Mouse (Mus musculus): ENCODE data around the gene Stambpl1. TPM values are rescaled to one million over a fixed set of nuclear protein-coding genes. Genes with fewer than 3 reads are reported as not detected.
A peak's percentile ranks its signal among the peaks of the same experiment; 100 is the strongest.

Gene Stambpl1
- polyA plus RNA-seq, 1 experiment from 2014 or later: 30.0 TPM

DNA sequence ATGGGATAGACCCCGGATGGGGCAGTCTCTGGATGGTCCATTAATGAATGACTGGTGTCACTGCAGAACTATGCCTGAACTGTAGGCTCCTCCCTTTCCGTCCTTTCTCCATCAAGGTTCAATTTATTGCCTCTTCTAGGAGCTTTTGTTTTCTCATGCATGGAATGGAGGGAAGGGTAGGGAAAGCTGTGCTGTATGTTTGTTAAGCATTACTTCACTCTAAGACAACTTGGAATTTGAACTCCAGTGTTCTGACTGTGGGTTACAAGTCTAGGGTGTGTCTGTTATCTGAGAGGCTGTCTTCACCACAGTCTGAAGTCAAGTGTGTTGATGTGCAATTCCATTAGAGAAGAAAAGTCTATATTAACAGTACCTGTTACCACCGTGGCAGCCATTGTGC lies 17.0 kb downstream of the Stambpl1 start:
- H3K4me3 ChIP-seq (ENCODE audit: low read length): no peak overlapping the region
- H3K9ac ChIP-seq (ENCODE audit: low read depth, low read length): no peak overlapping the region
- ATAC-seq: no peak
- no peaks in the 10 kb centered on the region for H3K4me1 ChIP-seq (ENCODE audit: control insufficient read depth, insufficient read depth, low read depth, low read length)
- no peak overlapping the region for H3K4me2 ChIP-seq (ENCODE audit: low read length)
- no peak overlapping the region for H3K27ac ChIP-seq (ENCODE audit: low read depth, low read length)
- H3K9me3 ChIP-seq (ENCODE audit: control insufficient read depth, low read length): no peaks in the 10 kb centered on the region
- no peaks in the 10 kb centered on the region for H3K27me3 ChIP-seq (replicated peaks; ENCODE audit: control insufficient read depth, insufficient read depth, low read length)
- 84% methylated on average over 3 of the region's 3 CpGs for WGBS
- no peaks in the 10 kb centered on the region for H3K36me3 ChIP-seq (ENCODE audit: control insufficient read depth, insufficient read depth, low read length)

DNA sequence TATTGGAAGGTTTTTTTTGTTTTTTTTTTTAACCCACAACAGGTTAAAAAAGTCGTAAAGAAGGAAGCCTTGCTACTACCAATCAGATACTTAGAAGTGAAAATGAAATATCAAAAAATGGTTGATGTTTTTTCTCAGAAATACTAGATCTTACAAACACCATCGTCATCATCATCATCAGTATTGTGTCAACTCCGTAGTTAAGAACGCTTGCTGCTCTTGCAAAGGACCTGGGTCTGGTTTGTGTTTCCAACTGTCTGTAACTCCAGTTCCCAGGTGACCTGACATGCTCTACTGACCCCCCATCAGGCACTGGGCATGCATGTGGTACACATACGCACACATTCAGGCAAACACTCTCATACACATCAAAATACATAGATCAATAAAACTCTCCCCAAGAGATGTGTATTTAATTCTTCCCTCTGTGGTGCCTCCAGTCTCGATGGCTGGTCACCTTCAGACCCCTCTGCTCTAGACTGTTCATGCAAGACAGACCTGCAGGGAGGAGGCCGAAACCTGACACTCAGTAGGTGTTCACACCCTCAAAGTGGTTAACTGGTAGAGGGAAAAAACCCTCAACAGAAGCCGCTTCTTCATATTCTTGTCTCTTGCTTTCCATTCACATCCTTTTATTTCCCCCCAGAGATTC lies 18.0 kb downstream of the Stambpl1 start:
- Histone ChIP-seq H3K27me3 (replicated peaks; ENCODE audit: control insufficient read depth, insufficient read depth, low read length) (no peaks in the 10 kb centered on the region), H3K4me2 (ENCODE audit: low read length) (no peak overlapping the region), H3K36me3 (ENCODE audit: control insufficient read depth, insufficient read depth, low read length) (no peaks in the 10 kb centered on the region), H3K4me3 (ENCODE audit: low read length) (no peak overlapping the region), H3K9ac (ENCODE audit: low read depth, low read length) (no peak overlapping the region), H3K27ac (ENCODE audit: low read depth, low read length) (no peak overlapping the region), H3K9me3 (ENCODE audit: control insufficient read depth, low read length) (no peaks in the 10 kb centered on the region), H3K4me1 (ENCODE audit: control insufficient read depth, insufficient read depth, low read depth, low read length) (no peaks in the 10 kb centered on the region)
- WGBS: 83% methylated on average over 8 of the region's 8 CpGs
- ATAC-seq: no peak

DNA sequence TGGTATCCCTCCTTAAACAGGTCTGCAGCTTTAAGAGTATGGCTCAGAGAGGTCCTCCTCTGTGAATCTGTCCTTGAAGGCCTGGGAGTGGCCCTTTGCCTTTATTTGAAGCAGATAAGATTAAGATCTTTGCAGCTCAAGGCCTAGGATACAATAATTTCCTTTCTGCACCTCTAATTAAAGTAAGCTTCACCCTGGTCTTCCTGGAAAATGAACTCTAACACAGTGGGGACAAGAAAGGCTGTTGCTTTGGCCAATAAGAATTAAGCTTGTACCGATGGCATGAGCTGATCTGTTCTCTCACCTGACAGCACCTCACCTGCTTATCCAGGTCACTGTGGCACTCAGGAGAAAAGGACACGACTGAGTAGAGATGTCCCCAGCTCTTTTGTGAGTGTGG lies 18.8 kb downstream of the Stambpl1 start:
- Histone ChIP-seq H3K27ac (ENCODE audit: low read depth, low read length) (no peak overlapping the region), H3K4me3 (ENCODE audit: low read length) (no peak overlapping the region), H3K4me2 (ENCODE audit: low read length) (no peak overlapping the region), H3K9ac (ENCODE audit: low read depth, low read length) (no peak overlapping the region), H3K36me3 (ENCODE audit: control insufficient read depth, insufficient read depth, low read length) (no peaks in the 10 kb centered on the region), H3K27me3 (replicated peaks; ENCODE audit: control insufficient read depth, insufficient read depth, low read length) (no peaks in the 10 kb centered on the region), H3K4me1 (ENCODE audit: control insufficient read depth, insufficient read depth, low read depth, low read length) (no peaks in the 10 kb centered on the region), H3K9me3 (ENCODE audit: control insufficient read depth, low read length) (no peaks in the 10 kb centered on the region)
- ATAC-seq: no peak
- WGBS: 65% methylated on average over 2 of the region's 2 CpGs

DNA sequence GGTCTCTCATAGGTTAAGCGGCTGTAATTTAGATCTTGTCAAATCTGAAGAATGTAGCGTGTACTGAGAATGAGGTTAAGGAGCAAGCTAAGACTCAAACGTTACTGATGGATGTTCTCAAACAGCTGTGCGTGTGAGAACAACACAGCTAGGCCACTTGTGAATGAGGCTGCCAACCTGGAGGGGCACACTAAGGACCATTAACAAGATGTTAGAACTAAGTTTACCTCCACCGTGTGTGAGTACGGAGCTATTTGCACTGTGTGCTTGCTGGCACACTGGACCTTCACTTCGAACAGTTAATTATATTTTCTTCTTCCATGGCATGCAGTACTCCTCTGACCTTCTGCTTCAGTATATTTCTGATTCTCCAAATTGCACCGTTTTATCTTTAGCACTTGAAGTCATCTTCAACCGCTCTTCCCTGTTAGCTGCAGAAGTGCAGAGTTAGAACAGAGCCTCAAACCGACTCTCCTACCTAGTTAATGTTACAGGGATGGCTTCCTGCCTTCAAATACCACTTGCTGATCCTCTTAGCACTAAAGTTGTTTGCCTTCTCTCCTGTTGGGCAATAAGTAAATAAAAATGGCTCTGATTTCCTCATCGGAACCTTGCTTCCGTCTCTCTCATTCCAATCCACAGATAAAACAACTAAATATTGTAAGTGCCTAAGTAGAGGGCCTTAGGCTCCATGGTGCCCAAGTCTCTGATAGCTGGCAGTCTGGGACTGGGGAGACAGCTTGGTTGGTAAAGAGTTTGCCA lies 20.6 kb downstream of the Stambpl1 start:
- no peaks in the 10 kb centered on the region for H3K36me3 ChIP-seq (ENCODE audit: control insufficient read depth, insufficient read depth, low read length)
- no peaks in the 10 kb centered on the region for H3K27me3 ChIP-seq (replicated peaks; ENCODE audit: control insufficient read depth, insufficient read depth, low read length)
- no peaks in the 10 kb centered on the region for H3K9me3 ChIP-seq (ENCODE audit: control insufficient read depth, low read length)
- no peak overlapping the region for H3K9ac ChIP-seq (ENCODE audit: low read depth, low read length)
- no peak overlapping the region for H3K27ac ChIP-seq (ENCODE audit: low read depth, low read length)
- 90% methylated on average over 12 of the region's 12 CpGs for whole genome bisulfite sequencing
- H3K4me2 ChIP-seq (ENCODE audit: low read length): no peak overlapping the region
- peaks cover 5% of the 10 kb centered on the region for H3K4me1 ChIP-seq (ENCODE audit: control insufficient read depth, insufficient read depth, low read depth, low read length)
- ATAC-seq: no peak
- H3K4me3 ChIP-seq (ENCODE audit: low read length): no peak overlapping the region

DNA sequence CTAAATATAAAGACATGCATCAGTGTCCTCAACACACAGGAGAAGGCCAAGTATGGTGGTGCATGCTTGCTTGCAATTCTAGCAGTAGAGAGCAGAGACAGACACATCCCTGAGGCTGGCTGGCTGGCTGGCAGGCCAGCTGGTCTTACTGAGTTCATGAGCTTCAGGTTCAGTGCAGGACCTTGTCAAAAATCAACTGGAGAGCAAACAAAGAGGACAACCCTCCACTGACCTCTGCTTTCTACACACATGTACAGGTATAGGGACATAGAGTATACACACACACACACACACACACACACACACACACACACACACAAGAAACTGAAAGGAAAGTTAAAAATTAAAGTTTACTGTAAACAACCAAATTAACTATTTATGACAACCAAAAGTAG lies 21.2 kb downstream of the Stambpl1 start:
- H3K27me3 ChIP-seq (replicated peaks; ENCODE audit: control insufficient read depth, insufficient read depth, low read length): no peaks in the 10 kb centered on the region
- H3K9ac ChIP-seq (ENCODE audit: low read depth, low read length): no peak overlapping the region
- no peaks in the 10 kb centered on the region for H3K36me3 ChIP-seq (ENCODE audit: control insufficient read depth, insufficient read depth, low read length)
- no peak overlapping the region for H3K4me2 ChIP-seq (ENCODE audit: low read length)
- H3K27ac ChIP-seq (ENCODE audit: low read depth, low read length): no peak overlapping the region
- no peak for ATAC-seq
- peaks cover 5% of the 10 kb centered on the region for H3K4me1 ChIP-seq (ENCODE audit: control insufficient read depth, insufficient read depth, low read depth, low read length)
- no peak overlapping the region for H3K4me3 ChIP-seq (ENCODE audit: low read length)
- H3K9me3 ChIP-seq (ENCODE audit: control insufficient read depth, low read length): no peaks in the 10 kb centered on the region

DNA sequence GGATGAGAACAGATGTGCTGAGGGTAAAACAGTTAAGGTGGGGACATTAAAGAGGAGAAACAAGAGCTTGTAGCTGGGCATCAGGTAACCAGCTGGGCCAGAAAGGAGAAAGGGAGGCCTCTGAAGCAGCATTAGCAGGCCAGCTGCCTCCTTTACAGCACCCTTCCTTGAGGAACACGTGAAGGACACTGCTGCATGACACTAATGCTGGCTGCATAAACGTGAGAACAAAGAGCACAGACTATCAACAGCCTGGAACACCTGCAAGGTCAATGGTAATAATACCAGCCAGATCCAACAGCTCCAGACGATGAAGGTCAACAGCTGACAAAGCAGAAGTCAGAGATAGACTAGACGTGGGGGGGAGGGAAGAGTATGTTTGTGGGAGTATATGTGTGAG lies 22.1 kb downstream of the Stambpl1 start:
- Histone ChIP-seq H3K4me3 (ENCODE audit: low read length) (no peak overlapping the region), H3K36me3 (ENCODE audit: control insufficient read depth, insufficient read depth, low read length) (no peaks in the 10 kb centered on the region), H3K27me3 (replicated peaks; ENCODE audit: control insufficient read depth, insufficient read depth, low read length) (no peaks in the 10 kb centered on the region), H3K4me1 (ENCODE audit: control insufficient read depth, insufficient read depth, low read depth, low read length) (peaks cover 5% of the 10 kb centered on the region), H3K9ac (ENCODE audit: low read depth, low read length) (no peak overlapping the region), H3K4me2 (ENCODE audit: low read length) (no peak overlapping the region), H3K27ac (ENCODE audit: low read depth, low read length) (no peak overlapping the region), H3K9me3 (ENCODE audit: control insufficient read depth, low read length) (no peaks in the 10 kb centered on the region)
- WGBS: 57% methylated on average over 4 of the region's 4 CpGs
- no peak for ATAC-seq

DNA sequence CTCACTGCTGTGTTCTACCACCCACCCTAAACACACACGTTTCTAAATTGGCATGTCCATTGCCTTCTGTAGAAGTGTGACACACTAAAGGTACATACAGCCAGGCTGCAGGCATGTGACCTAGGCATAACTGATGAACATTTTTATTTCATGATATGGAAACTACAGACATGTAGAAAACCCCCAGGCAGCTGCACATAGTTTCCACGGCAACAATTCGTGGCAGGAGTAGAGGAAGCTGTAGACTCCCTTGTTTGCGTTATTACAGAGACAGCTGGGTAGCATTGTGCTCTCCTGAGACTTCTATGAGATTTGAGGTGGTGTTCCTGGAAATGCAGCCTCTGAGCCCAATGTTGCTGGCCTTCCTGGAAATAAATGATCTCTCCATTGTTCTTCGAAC lies 24.9 kb downstream of the Stambpl1 start:
- no peak overlapping the region for H3K4me3 ChIP-seq (ENCODE audit: low read length)
- H3K9ac ChIP-seq (ENCODE audit: low read depth, low read length): no peak overlapping the region
- H3K4me2 ChIP-seq (ENCODE audit: low read length): no peak overlapping the region
- peaks cover 5% of the 10 kb centered on the region for H3K4me1 ChIP-seq (ENCODE audit: control insufficient read depth, insufficient read depth, low read depth, low read length)
- no peak overlapping the region for H3K27ac ChIP-seq (ENCODE audit: low read depth, low read length)
- peak; percentile 54; the same call in 1 of the 2 replicates for ATAC-seq
- H3K27me3 ChIP-seq (replicated peaks; ENCODE audit: control insufficient read depth, insufficient read depth, low read length): no peaks in the 10 kb centered on the region
- H3K36me3 ChIP-seq (ENCODE audit: control insufficient read depth, insufficient read depth, low read length): no peaks in the 10 kb centered on the region
- 57% methylated on average over 5 of the region's 5 CpGs for WGBS
- H3K9me3 ChIP-seq (ENCODE audit: control insufficient read depth, low read length): no peaks in the 10 kb centered on the region

DNA sequence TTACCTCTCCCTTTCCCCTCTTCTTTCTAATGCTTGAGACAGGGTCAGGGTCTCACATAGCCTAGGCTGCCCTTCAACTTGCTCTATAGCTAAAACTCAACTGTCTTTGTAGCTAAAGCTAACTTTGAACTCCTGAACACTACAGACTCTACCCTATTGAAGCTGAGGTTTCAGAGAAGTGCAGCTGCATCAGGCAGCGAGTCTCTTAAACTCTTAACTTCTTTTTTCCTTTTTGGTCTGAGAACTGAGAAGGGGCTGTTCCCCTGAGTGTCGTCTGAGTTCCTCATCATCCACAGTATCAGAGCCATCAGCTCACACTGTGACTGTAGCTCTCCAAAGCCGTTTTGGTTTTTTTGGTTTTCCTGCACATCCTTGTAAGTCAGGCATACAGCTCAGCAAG lies 25.7 kb downstream of the Stambpl1 start:
- Histone ChIP-seq H3K9me3 (ENCODE audit: control insufficient read depth, low read length) (no peaks in the 10 kb centered on the region), H3K27ac (ENCODE audit: low read depth, low read length) (no peak overlapping the region), H3K4me3 (ENCODE audit: low read length) (no peak overlapping the region), H3K9ac (ENCODE audit: low read depth, low read length) (no peak overlapping the region), H3K4me2 (ENCODE audit: low read length) (no peak overlapping the region), H3K36me3 (ENCODE audit: control insufficient read depth, insufficient read depth, low read length) (no peaks in the 10 kb centered on the region), H3K27me3 (replicated peaks; ENCODE audit: control insufficient read depth, insufficient read depth, low read length) (no peaks in the 10 kb centered on the region), H3K4me1 (ENCODE audit: control insufficient read depth, insufficient read depth, low read depth, low read length) (peaks cover 5% of the 10 kb centered on the region)
- no peak for ATAC-seq
- 82% methylated on average over 3 of the region's 3 CpGs for WGBS

DNA sequence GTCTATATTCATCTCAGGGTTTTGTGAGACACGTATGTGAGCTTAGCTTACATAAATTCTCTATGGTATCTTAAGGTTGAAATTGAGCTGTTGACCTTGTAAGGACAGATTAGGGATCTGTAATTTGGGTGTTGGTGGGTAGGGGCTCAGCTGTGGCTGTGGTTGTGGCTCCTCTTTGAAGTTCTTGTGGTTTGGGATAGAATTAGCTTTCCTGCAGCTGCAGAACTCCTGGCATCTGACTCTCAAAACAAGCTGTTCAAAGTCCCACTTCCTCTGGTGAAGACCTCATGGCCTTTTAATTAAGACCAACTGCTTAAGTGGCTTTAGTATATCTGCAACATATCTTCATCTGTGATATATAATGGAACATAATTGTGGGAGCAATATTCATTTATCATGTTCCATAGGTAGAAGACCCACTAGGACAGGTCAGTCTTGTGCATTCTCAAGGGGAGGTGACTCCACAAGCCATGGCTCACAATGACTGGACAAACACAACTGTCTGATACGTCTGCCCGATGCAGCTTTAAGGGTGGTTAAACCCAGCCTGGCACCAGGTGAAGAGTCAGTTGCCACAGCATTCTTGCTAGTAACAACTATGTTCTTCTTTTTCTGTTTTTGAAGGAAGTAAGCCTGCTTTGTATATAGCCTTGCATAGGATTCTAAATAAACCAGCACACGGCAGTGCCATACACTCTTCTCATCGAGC lies 27.4 kb downstream of the Stambpl1 start:
- H3K27ac ChIP-seq (ENCODE audit: low read depth, low read length): no peak overlapping the region
- H3K4me3 ChIP-seq (ENCODE audit: low read length): no peak overlapping the region
- no peak overlapping the region for H3K9ac ChIP-seq (ENCODE audit: low read depth, low read length)
- H3K36me3 ChIP-seq (ENCODE audit: control insufficient read depth, insufficient read depth, low read length): no peaks in the 10 kb centered on the region
- no peaks in the 10 kb centered on the region for H3K9me3 ChIP-seq (ENCODE audit: control insufficient read depth, low read length)
- ATAC-seq: no peak
- no peaks in the 10 kb centered on the region for H3K27me3 ChIP-seq (replicated peaks; ENCODE audit: control insufficient read depth, insufficient read depth, low read length)
- WGBS: 90% methylated on average over 5 of the region's 5 CpGs
- H3K4me2 ChIP-seq (ENCODE audit: low read length): no peak overlapping the region
- H3K4me1 ChIP-seq (ENCODE audit: control insufficient read depth, insufficient read depth, low read depth, low read length): peaks cover 5% of the 10 kb centered on the region
